Mouse (Mus musculus) liver, embryonic 13.5 days (tissue): ENCODE measurements around the gene Setdb2. TPM values are rescaled to one million over a fixed set of nuclear protein-coding genes. Genes with fewer than 3 reads are reported as not detected.

Experiments used
- ATAC-seq: fragments of 200-750 bp; cut with Nextera tagmentation; 2 replicates; pipeline ENCODE4 v1.8.0; 2017; ENCODE audit warnings: low read depth, mild to moderate bottlenecking, moderate number of reproducible peaks, moderate library complexity
- DNase-seq: peaks from one replicate; pipeline ENCODE4 v3.0.0; 2022
- H3K27ac ChIP-seq: fragments of 300-500 bp; sonication (generic); 2 replicates; pipeline ENCODE4 v1.5.1; 2015; ENCODE audit warnings: moderate library complexity, mild to moderate bottlenecking, inconsistent platforms
- H3K27me3 ChIP-seq: fragments of 300-500 bp; sonication (generic); 2 replicates; pipeline ENCODE4 v1.6.1; 2015; ENCODE audit warnings: mild to moderate bottlenecking, inconsistent platforms
- H3K36me3 ChIP-seq: fragments of 300-500 bp; sonication (generic); 2 replicates; pipeline ENCODE4 v1.6.1; 2015; ENCODE audit warnings: mild to moderate bottlenecking, inconsistent platforms
- H3K4me1 ChIP-seq: fragments of 300-500 bp; sonication (generic); replicated peaks from 2 replicates; pipeline ENCODE4 v1.6.1; 2015; ENCODE audit warnings: inconsistent platforms
- H3K4me2 ChIP-seq: fragments of 300-500 bp; sonication (generic); 2 replicates; pipeline ENCODE4 v1.6.1; 2015; ENCODE audit warnings: inconsistent platforms, mild to moderate bottlenecking, moderate library complexity
- H3K4me3 ChIP-seq: fragments of 300-500 bp; sonication (generic); replicated peaks from 2 replicates; pipeline ENCODE4 v1.5.1; 2015; ENCODE audit warnings: mild to moderate bottlenecking, inconsistent platforms
- H3K9ac ChIP-seq: fragments of 300-500 bp; sonication (generic); 2 replicates; pipeline ENCODE4 v1.6.1; 2015; ENCODE audit warnings: mild to moderate bottlenecking, inconsistent platforms
- H3K9me3 ChIP-seq: fragments of 300-500 bp; sonication (generic); replicated peaks from 2 replicates; pipeline ENCODE4 v1.6.1; 2016; ENCODE audit warnings: inconsistent platforms
- WGBS: fragments of 180-500 bp; shearing (Covaris S2); methylation state at CpG from one replicate; pipeline ENCODE4 v1.1.7; 2015; ENCODE audit not compliant: insufficient replicate concordance; 5-methylcytosine and 5-hydroxymethylcytosine counted together
- polyA plus RNA-seq: library from polyadenylated mRNA; unstranded; fragments of >200 nt; fragmentation: Nextera tagmentation; extraction: Ambion mirVana; gene quantifications from 2 replicates; pipeline ENCODE4 v1.2.1, GENCODE M21; 2015

The Setdb2 gene
- 9.9 and 10.8 TPM in 2 replicates for polyA plus RNA-seq

DNA sequence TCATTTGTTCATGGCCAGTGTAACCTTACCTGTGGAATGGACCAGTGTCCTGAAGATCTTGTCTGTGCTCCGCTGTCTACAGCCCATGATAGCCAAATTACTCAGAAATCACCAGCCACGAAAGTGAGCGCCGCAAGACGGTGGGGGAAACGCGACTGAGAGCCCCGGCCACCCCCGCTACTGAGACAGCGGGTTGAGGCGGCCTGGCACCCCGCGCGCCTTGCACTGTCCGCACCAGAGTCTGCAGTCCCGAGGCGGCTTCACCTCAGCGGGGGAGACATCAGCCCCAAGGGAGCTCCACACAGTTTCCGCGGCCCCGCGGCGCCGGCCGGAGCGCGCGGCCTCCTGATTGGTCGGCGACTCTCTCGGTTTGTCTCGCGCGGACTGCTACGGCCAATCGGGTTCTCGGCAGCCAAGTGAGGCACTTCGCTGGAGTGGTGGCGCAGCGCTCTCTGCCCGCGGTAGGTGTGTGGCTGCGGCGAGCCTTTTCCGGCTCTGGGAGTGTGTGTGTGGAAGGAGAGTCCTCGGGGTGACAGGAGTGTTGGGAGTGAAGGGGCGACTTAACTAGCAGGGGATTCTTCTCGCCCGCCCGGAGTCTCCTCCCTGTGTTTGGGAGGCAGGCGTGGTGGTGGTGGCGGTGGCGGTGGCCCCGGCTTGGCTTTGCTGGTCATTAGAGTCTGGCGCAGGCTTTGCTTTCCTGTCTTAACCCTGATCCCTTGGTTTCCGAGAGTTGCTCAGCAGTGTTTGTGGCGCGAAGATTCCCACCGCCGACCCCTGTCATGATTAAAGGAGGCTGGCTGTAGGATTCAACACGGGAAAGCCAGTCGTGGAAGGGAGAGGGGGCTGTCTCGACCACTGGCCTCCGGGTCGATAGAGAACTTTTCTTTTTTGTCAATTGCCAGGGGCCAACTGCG is at the start of gene Setdb2, which contains the start of gene Cab39l:
Gene Setdb2, minus strand, starts transcription at position 327 of the 914 bp plus-strand sequence.
Gene Cab39l, plus strand, starts transcription at position 415 of the 914 bp plus-strand sequence.
- Histone ChIP-seq H3K36me3 (peaks cover 6% of the 10 kb centered on the region; the same call in 1 of the 2 replicates), H3K27ac (peak within 1 kb of the TSS; percentile 91), H3K9ac (peak within 1 kb of the TSS; percentile 90), H3K4me1 (peaks cover 33% of the 10 kb centered on the region), H3K4me3 (peak within 1 kb of the TSS; percentile 72), H3K9me3 (no peaks in the 10 kb centered on the region), H3K27me3 (no peaks in the 10 kb centered on the region), H3K4me2 (peak within 1 kb of the TSS; percentile 82)
- ATAC-seq (peak; percentile 97), DNase-seq (peak; percentile 95)
- WGBS: under 1% methylated on average over 66 of the region's 66 CpGs

GRCm38 (mm10) chr14:59485247-59485810 is 44.6 kb upstream of the Setdb2 start:
- no peak overlapping the region for H3K4me2 ChIP-seq
- H3K4me1 ChIP-seq: no peaks in the 10 kb centered on the region
- no peak overlapping the region for H3K27ac ChIP-seq
- ATAC-seq: no peak
- 82% methylated on average over 4 of the region's 4 CpGs for WGBS
- H3K4me3 ChIP-seq: no peak overlapping the region
- DNase-seq: no peak
- H3K27me3 ChIP-seq: no peaks in the 10 kb centered on the region
- no peak overlapping the region for H3K9ac ChIP-seq
- H3K9me3 ChIP-seq: no peaks in the 10 kb centered on the region
- no peaks in the 10 kb centered on the region for H3K36me3 ChIP-seq

DNA sequence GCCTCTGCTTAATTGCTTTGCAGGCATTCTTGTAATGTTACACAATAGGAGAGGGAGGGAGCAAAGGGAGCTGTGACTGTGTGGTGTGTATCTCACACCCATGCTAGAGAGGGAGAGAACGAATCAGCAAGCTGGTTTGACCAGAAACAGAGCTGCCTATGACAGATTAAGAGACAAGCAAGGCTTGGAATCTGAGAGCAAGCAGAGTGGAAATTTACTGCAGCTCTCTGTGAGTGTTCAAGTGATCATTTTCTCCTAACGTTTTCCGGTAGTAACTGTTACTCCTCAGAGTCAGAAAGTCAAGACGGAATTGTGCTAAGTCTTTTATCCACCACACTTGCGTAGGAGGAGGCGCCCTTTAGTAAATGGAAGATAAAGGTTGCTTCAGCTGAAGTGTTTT is 38.0 kb upstream of the Setdb2 start:
- Histone ChIP-seq H3K4me3 (no peak overlapping the region), H3K27ac (no peak overlapping the region)

DNA sequence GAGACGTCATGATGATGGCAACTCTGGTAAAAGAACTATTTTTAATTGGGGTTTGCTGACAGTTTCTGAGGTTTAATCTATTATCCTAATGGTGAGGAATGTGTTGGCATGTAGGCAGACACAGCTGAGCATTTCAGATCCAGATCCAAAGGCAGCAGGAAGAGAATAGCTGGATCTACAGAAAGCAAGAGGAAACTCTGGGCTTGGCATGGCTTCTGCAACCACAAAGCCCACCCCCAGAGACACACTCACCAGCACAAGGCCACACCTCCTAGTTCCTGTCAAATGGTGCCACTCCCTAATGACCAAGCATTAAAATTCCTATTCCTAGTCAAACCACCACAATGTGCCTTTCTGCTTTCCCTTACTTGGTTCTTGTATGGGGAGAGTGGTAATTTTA is 30.1 kb upstream of the Setdb2 start:
- H3K4me2 ChIP-seq: no peak overlapping the region
- H3K9ac ChIP-seq: no peak overlapping the region
- no peaks in the 10 kb centered on the region for H3K9me3 ChIP-seq
- DNase-seq: no peak
- H3K4me3 ChIP-seq: no peak overlapping the region
- WGBS: 76% methylated on average over 1 of the region's 1 CpGs
- H3K27ac ChIP-seq: no peak overlapping the region
- H3K36me3 ChIP-seq: no peaks in the 10 kb centered on the region
- peaks cover 7% of the 10 kb centered on the region for H3K4me1 ChIP-seq
- ATAC-seq: 0 out of 2 replicates have a peak, but pooled peaks have one; percentile 15
- H3K27me3 ChIP-seq: no peaks in the 10 kb centered on the region

More for the DNA sequence above, 38.0 kb upstream of the Setdb2 start:
- Histone ChIP-seq H3K9ac (no peak overlapping the region), H3K27me3 (no peaks in the 10 kb centered on the region), H3K4me1 (no peaks in the 10 kb centered on the region), H3K9me3 (no peaks in the 10 kb centered on the region), H3K4me2 (no peak overlapping the region), H3K36me3 (no peaks in the 10 kb centered on the region)
- ATAC-seq (no peak), DNase-seq (no peak)
- WGBS: 63% methylated on average over 6 of the region's 6 CpGs

GRCm38 (mm10) chr14:59467798-59468197 is 27.1 kb upstream of the Setdb2 start:
- Histone ChIP-seq H3K4me3 (no peak overlapping the region), H3K9me3 (no peaks in the 10 kb centered on the region), H3K4me2 (no peak overlapping the region), H3K27me3 (no peaks in the 10 kb centered on the region), H3K4me1 (peaks cover 7% of the 10 kb centered on the region), H3K9ac (no peak overlapping the region), H3K27ac (no peak overlapping the region), H3K36me3 (no peaks in the 10 kb centered on the region)
- no peak for DNase-seq
- ATAC-seq: no peak
- WGBS: 43% methylated on average over 1 of the region's 1 CpGs

DNA sequence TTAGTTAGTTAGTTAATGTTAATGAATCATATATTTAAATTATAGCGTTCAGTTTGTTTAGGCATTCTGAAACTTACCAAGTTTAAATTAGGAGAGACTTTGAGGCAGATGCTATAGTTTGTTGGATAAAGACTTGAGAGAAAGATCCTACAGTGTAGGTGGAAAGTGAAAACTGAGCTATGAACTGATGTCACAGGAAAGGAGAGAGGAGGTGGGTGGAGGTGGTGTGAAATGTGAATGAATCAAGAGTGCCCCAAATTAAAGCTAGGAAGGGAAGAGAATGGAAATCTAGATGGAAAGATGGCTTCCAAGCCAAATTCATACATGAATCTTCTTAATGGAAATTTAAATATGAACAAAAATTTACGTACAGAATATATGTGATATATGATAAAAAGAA is 25.8 kb upstream of the Setdb2 start:
- DNase-seq (no peak), ATAC-seq (no peak)
- Histone ChIP-seq H3K27ac (no peak overlapping the region), H3K4me3 (no peak overlapping the region), H3K9me3 (no peaks in the 10 kb centered on the region), H3K9ac (no peak overlapping the region), H3K4me1 (peaks cover 7% of the 10 kb centered on the region), H3K36me3 (peaks cover 7% of the 10 kb centered on the region; the same call in 1 of the 2 replicates), H3K27me3 (no peaks in the 10 kb centered on the region), H3K4me2 (no peak overlapping the region)
- 79% methylated on average over 2 of the region's 2 CpGs for WGBS

DNA sequence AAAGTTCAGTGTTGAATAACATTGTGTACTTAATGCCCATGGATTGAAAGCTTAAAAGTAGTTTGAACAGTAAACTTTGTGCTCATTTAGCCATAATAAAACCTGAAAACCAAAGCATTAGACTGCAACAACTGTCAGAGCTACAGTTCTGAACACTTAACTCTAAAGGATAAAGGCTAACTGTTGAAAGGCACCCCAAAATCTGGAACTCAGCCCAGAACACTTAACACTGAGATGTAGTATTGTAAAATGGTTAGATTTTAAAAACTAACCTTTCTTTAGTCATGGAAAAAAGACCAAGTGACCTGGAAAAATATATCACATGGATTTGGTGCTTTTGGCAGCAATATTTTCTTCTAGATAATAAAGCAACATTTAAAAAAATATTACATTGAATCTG is 7.3 kb upstream of the Setdb2 start:
- peaks cover 9% of the 10 kb centered on the region; the same call in 1 of the 2 replicates for H3K4me1 ChIP-seq
- no peak overlapping the region for H3K4me3 ChIP-seq
- H3K9ac ChIP-seq: no peak overlapping the region
- no peak for ATAC-seq
- no peak overlapping the region for H3K27ac ChIP-seq
- no peaks in the 10 kb centered on the region for H3K27me3 ChIP-seq
- no peaks in the 10 kb centered on the region for H3K36me3 ChIP-seq
- no peak overlapping the region for H3K4me2 ChIP-seq
- no peak for DNase-seq
- H3K9me3 ChIP-seq: no peaks in the 10 kb centered on the region

DNA sequence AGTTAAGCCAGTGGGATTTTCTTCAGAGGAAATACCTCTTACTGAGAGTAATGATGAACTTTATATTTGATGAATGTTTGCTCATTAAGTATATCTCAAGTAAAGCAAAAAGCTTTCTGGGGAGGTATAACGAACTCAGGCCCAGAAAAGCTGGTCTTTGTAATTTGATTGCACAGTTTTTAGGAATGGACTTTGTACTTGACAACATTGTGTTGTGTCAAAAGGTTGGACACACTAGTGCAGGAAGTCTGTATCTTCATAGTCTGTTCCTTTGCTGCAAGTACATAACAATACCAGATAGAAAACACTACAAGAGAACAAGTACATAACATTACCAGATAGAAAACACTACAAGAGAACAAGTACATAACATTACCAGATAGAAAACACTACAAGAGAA is 4.7 kb upstream of the Setdb2 start:
- Histone ChIP-seq H3K27me3 (no peaks in the 10 kb centered on the region), H3K27ac (no peak overlapping the region), H3K4me3 (no peak overlapping the region), H3K36me3 (no peaks in the 10 kb centered on the region), H3K4me1 (peaks cover 17% of the 10 kb centered on the region), H3K4me2 (no peak overlapping the region), H3K9ac (no peak overlapping the region), H3K9me3 (no peaks in the 10 kb centered on the region)
- DNase-seq (no peak), ATAC-seq (no peak)
- 65% methylated on average over 1 of the region's 1 CpGs for WGBS

DNA sequence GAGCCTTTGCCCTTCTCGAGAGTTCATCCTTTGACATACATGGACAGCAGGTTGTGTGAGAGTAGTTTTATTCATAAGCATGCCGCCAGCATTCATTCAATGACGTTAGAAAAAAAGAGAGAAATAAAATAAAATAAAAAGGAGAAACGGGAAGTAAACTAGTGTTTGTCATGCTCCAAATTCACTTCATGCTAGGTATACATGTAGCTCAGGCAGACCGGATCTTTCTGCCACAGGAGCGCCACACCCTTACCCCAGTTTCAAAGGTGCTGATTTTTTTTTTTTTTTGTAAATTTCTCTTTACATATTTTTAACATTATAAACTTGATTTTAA is 755 bp upstream of the Setdb2 start:
- no peaks in the 10 kb centered on the region for H3K9me3 ChIP-seq
- ATAC-seq: no peak

DNA sequence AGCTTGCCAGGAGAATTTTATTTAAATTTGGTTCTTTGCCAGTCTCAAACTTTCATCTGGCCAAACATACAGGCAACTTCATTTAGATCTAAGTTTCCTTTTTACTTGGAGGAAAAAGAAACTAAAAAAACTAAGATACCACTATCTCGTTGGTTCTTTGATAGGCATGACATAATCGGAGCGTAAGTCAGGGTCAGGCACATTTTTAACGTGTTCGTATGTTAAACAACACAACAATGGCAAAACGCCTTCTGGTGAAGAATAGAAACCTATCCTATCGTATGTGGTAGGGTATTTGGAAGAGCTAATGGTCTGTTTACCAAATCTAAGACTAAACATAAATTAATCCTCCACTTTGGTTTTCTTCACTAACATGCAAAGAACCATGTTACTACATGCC is 645 bp downstream of the Setdb2 start:
- Histone ChIP-seq H3K4me3 (peak overlapping the region; percentile 72), H3K4me1 (peaks cover 33% of the 10 kb centered on the region), H3K27ac (peak overlapping the region; percentile 87), H3K4me2 (peak overlapping the region; percentile 82), H3K9ac (peak overlapping the region; percentile 90), H3K9me3 (no peaks in the 10 kb centered on the region), H3K36me3 (peaks cover 8% of the 10 kb centered on the region; the same call in 1 of the 2 replicates), H3K27me3 (no peaks in the 10 kb centered on the region)
- 3% methylated on average over 7 of the region's 7 CpGs for WGBS
- no peak for DNase-seq
- no peak for ATAC-seq

More for the DNA sequence above, 755 bp upstream of the Setdb2 start:
- Histone ChIP-seq H3K36me3 (peaks cover 4% of the 10 kb centered on the region; the same call in 1 of the 2 replicates), H3K4me3 (peak overlapping the region; percentile 72), H3K9ac (peak overlapping the region; percentile 90), H3K27ac (peak overlapping the region; percentile 91), H3K4me1 (peaks cover 33% of the 10 kb centered on the region), H3K4me2 (peak overlapping the region; percentile 82), H3K27me3 (no peaks in the 10 kb centered on the region)
- DNase-seq: no peak
- 1% methylated on average over 6 of the region's 6 CpGs for WGBS

GRCm38 (mm10) chr14:59438505-59438904 is 2.2 kb downstream of the Setdb2 start:
- H3K27me3 ChIP-seq: no peaks in the 10 kb centered on the region
- no peak overlapping the region for H3K27ac ChIP-seq
- 56% methylated on average over 2 of the region's 2 CpGs for WGBS
- H3K9ac ChIP-seq: peak overlapping the region; percentile 43; the same call in 1 of the 2 replicates
- ATAC-seq: no peak
- no peaks in the 10 kb centered on the region for H3K9me3 ChIP-seq
- peaks cover 33% of the 10 kb centered on the region for H3K4me1 ChIP-seq
- peaks cover 8% of the 10 kb centered on the region; the same call in 1 of the 2 replicates for H3K36me3 ChIP-seq
- no peak for DNase-seq
- H3K4me3 ChIP-seq: no peak overlapping the region
- H3K4me2 ChIP-seq: peak overlapping the region; percentile 28; the same call in 1 of the 2 replicates
